Mouse (Mus musculus) MEL (cell line): ENCODE results near the gene Ccdc87. TPM values are rescaled to one million over a fixed set of nuclear protein-coding genes. Genes with fewer than 3 reads are reported as not detected.

Experiments
- DNase-seq: peaks from one replicate; pipeline ENCODE4 v3.0.0; 2011; ENCODE audit warnings: low read depth, low spot score
- H3K27ac ChIP-seq: 2 replicates; pipeline ENCODE4 v1.5.1; 2012; ENCODE audit warnings: low read depth, mild to moderate bottlenecking, control low read depth, low read length, moderate library complexity; ENCODE audit not compliant: control insufficient read depth
- H3K27me3 ChIP-seq, 2 experiments: fragments of 150-350 bp in 1 of 2; sonication (generic) in 1 of 2; 2 replicates each; pipeline ENCODE4 v1.6.1; 2012; ENCODE audit warnings: low read length in 2 of 2, mild to moderate bottlenecking in 2 of 2, improper control_type of control experiment in 1 of 2, moderate library complexity in 1 of 2; ENCODE audit not compliant: insufficient read depth in 2 of 2, control insufficient read depth in 1 of 2
- H3K36me3 ChIP-seq, 2 experiments: 2 replicates each; pipeline ENCODE4 v1.6.1; 2012 to 2014; ENCODE audit warnings: low read length in 2 of 2, improper control_type of control experiment in 1 of 2, inconsistent platforms in 1 of 2, mild to moderate bottlenecking in 1 of 2; ENCODE audit not compliant: insufficient read depth in 2 of 2, control insufficient read depth in 1 of 2
- H3K4me1 ChIP-seq, 2 experiments: fragments of 150-350 bp in 1 of 2; sonication (generic) in 1 of 2; 2 replicates each; pipeline ENCODE4 v1.6.1; 2012; ENCODE audit warnings: low read length in 2 of 2, improper control_type of control experiment in 1 of 2, mild to moderate bottlenecking in 1 of 2; ENCODE audit not compliant: insufficient read depth in 2 of 2, control insufficient read depth in 1 of 2
- H3K4me3 ChIP-seq, 2 experiments: fragments of 150-350 bp in 1 of 2; sonication (generic) in 1 of 2; 2 replicates each; pipeline ENCODE4 v1.5.1; 2012; ENCODE audit warnings: low read depth in 2 of 2, low read length in 2 of 2, mild to moderate bottlenecking in 2 of 2, moderate library complexity in 2 of 2, control low read depth in 1 of 2, improper control_type of control experiment in 1 of 2; ENCODE audit not compliant: control insufficient read depth in 1 of 2, insufficient read depth in 1 of 2
- H3K79me2 ChIP-seq: 2 replicates; pipeline ENCODE4 v1.6.1; 2012; ENCODE audit warnings: mild to moderate bottlenecking, low read length, moderate library complexity; ENCODE audit not compliant: control insufficient read depth, poor library complexity, insufficient read depth
- H3K9ac ChIP-seq: 2 replicates; pipeline ENCODE4 v1.6.1; 2012; ENCODE audit warnings: low read depth, mild to moderate bottlenecking, control low read depth, low read length, moderate library complexity; ENCODE audit not compliant: control insufficient read depth, poor library complexity, severe bottlenecking
- H3K9me3 ChIP-seq: fragments of 150-350 bp; sonication (generic); replicated peaks from 2 replicates; pipeline ENCODE4 v1.6.1; 2012; ENCODE audit warnings: mild to moderate bottlenecking, low read length, improper control_type of control experiment, moderate library complexity; ENCODE audit not compliant: insufficient read depth
- BHLHE40 ChIP-seq: IDR thresholded peaks from 2 replicates; pipeline ENCODE4 v1.6.1; 2012; ENCODE audit warnings: low read depth, mild to moderate bottlenecking, inconsistent platforms, low read length, improper control_type of control experiment, borderline replicate concordance
- CHD2 ChIP-seq: IDR thresholded peaks from 2 replicates; pipeline ENCODE4 v1.6.1; 2011; ENCODE audit warnings: low read length, improper control_type of control experiment
- CTCF ChIP-seq, 3 experiments: IDR thresholded peaks in 2 of 3; conservative IDR thresholded peaks in 1 of 3; 2 replicates each; pipeline ENCODE4 v1.5.1; 2011 to 2012; ENCODE audit warnings: low read length in 3 of 3, low read depth in 2 of 3, mild to moderate bottlenecking in 2 of 3, improper control_type of control experiment in 1 of 3, inconsistent platforms in 1 of 3, mixed read lengths in 1 of 3, moderate library complexity in 1 of 3; ENCODE audit not compliant: control insufficient read depth in 1 of 3, insufficient read depth in 1 of 3, poor library complexity in 1 of 3, severe bottlenecking in 1 of 3
- ETS1 ChIP-seq: IDR thresholded peaks from 2 replicates; pipeline ENCODE4 v1.6.1; 2012; ENCODE audit warnings: low read depth, mild to moderate bottlenecking, inconsistent platforms, low read length, improper control_type of control experiment, moderate library complexity
- GABPA ChIP-seq: IDR thresholded peaks from 2 replicates; pipeline ENCODE4 v1.6.1; 2012; ENCODE audit warnings: low read depth, mild to moderate bottlenecking, inconsistent platforms, low read length, improper control_type of control experiment, moderate library complexity
- JUND ChIP-seq: IDR thresholded peaks from 2 replicates; pipeline ENCODE4 v1.6.1; 2011; ENCODE audit warnings: low read depth, mild to moderate bottlenecking, improper control_type of control experiment, low read length
- KAT2A ChIP-seq: conservative IDR thresholded peaks from 2 replicates; pipeline ENCODE4 v1.6.1; 2012; ENCODE audit warnings: low read depth, low read length, improper control_type of control experiment, inconsistent platforms
- MAFK ChIP-seq: IDR thresholded peaks from 2 replicates; pipeline ENCODE4 v1.6.1; 2011; ENCODE audit warnings: low read depth, mild to moderate bottlenecking, low read length, improper control_type of control experiment, borderline replicate concordance
- MAZ ChIP-seq: IDR thresholded peaks from 2 replicates; pipeline ENCODE4 v1.6.1; 2012; ENCODE audit warnings: low read depth, mild to moderate bottlenecking, inconsistent platforms, low read length, improper control_type of control experiment
- MEF2A ChIP-seq: IDR thresholded peaks from 2 replicates; pipeline ENCODE4 v1.6.1; 2014; ENCODE audit warnings: low read depth, mild to moderate bottlenecking, inconsistent platforms, low read length, improper control_type of control experiment; ENCODE audit not compliant: poor library complexity, insufficient replicate concordance, severe bottlenecking; ENCODE audit errors: extremely low read depth
- MYB ChIP-seq: IDR thresholded peaks from 2 replicates; pipeline ENCODE4 v1.6.1; 2011; ENCODE audit warnings: mild to moderate bottlenecking, low read depth, low read length, improper control_type of control experiment
- MYC ChIP-seq: IDR thresholded peaks from 2 replicates; pipeline ENCODE4 v1.6.1; 2011; ENCODE audit warnings: low read depth, mild to moderate bottlenecking, low read length, improper control_type of control experiment, moderate library complexity
- NELFE ChIP-seq: IDR thresholded peaks from 2 replicates; pipeline ENCODE4 v1.6.1; 2011; ENCODE audit warnings: low read depth, low read length, improper control_type of control experiment
- NRF1 ChIP-seq: IDR thresholded peaks from 2 replicates; pipeline ENCODE4 v1.6.1; 2014; ENCODE audit warnings: low read depth, mild to moderate bottlenecking, inconsistent platforms, low read length, improper control_type of control experiment, moderate library complexity; ENCODE audit not compliant: poor library complexity, insufficient read depth, severe bottlenecking
- POLR2A ChIP-seq, 2 experiments: IDR thresholded peaks; 2 replicates each; pipeline ENCODE4 v1.6.1; 2011 to 2012; ENCODE audit warnings: low read length in 2 of 2, mild to moderate bottlenecking in 2 of 2, control low read depth in 1 of 2, improper control_type of control experiment in 1 of 2, low read depth in 1 of 2, moderate library complexity in 1 of 2; ENCODE audit not compliant: control insufficient read depth in 1 of 2, insufficient read depth in 1 of 2, poor library complexity in 1 of 2
- RAD21 ChIP-seq: IDR thresholded peaks from 2 replicates; pipeline ENCODE4 v1.6.1; 2011; ENCODE audit warnings: mild to moderate bottlenecking, low read depth, low read length, improper control_type of control experiment
- RCOR1 ChIP-seq: IDR thresholded peaks from 2 replicates; pipeline ENCODE4 v1.6.1; 2012; ENCODE audit warnings: low read depth, mild to moderate bottlenecking, inconsistent platforms, low read length, improper control_type of control experiment
- SIN3A ChIP-seq: IDR thresholded peaks from 2 replicates; pipeline ENCODE4 v1.6.1; 2012; ENCODE audit warnings: low read length, improper control_type of control experiment, inconsistent platforms
- TCF12 ChIP-seq: IDR thresholded peaks from 2 replicates; pipeline ENCODE4 v1.6.1; 2014; ENCODE audit warnings: low read depth, mild to moderate bottlenecking, inconsistent platforms, low read length, improper control_type of control experiment, moderate library complexity
- UBTF ChIP-seq: IDR thresholded peaks from 2 replicates; pipeline ENCODE4 v1.6.1; 2012; ENCODE audit warnings: low read depth, mild to moderate bottlenecking, inconsistent platforms, low read length, improper control_type of control experiment, moderate library complexity, borderline replicate concordance; ENCODE audit not compliant: insufficient read depth
- polyA plus RNA-seq, 2 experiments: library from polyadenylated mRNA; stranded (reverse) in 1 of 2; unstranded in 1 of 2; fragments of >175 nt in 1 of 2; fragments of >200 nt in 1 of 2; gene quantifications; 2 replicates each; pipeline versions ENCODE4 v1.2.1 to v1.2.4; 2012; ENCODE audit warnings: low replicate concordance in 2 of 2, low read depth in 1 of 2; ENCODE audit not compliant: insufficient read length in 2 of 2, insufficient read depth in 1 of 2, missing spikeins in 1 of 2
- total RNA-seq: library from RNA; depleted of rRNA; stranded (reverse); fragments of 300-350 nt; gene quantifications from 2 replicates; pipeline ENCODE4 v1.2.3, GENCODE M21; 2012

The Ccdc87 gene
- total and polyA plus RNA-seq, 3 experiments, result 0.04 to 0.06 TPM; not detected in 1

DNA sequence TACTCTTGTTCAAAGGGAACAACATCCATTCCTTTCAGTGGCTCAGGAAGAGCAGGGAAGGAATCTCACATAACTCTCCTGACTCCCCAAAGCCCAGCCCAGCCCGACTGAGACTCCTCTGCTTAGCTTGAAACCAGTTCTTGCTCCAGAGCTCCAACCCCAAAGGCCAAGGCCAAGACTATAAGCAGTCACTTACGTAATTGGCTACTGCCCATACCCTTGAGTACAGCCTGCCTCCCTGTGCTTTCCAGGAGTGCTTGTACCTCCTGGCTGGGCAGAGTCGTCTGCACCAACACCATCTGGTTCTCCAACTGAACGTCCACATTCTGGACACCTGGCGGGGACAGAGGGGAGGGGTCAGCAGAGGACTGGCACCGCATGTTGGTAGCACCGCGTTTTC, 5.2 kb upstream of the Ccdc87 start:
- Histone ChIP-seq H3K27ac (no peak overlapping the region), H3K4me3 (no peak overlapping the region)

DNA sequence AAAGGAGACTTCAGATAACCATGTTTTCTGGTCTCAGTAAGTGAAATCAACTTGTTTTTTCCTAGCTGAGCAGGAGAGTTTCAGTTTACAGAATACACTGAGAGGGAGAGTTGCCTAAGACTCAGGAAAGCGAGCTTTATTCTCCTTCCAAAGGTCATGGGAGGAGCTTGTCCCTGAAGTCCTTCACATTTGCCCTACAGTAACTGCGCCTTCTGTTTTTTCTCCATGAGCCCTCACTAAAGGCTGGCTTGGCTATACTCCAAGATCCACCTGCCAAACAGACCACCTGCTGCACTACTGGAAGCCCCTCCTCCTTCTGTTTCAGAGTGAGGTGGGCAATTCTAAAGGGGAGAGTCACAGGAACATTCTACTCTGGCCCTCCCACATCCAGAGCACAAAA, 3.1 kb upstream of the Ccdc87 start:
- Histone ChIP-seq H3K4me3 (no peak overlapping the region), H3K27ac (no peak overlapping the region)
- DNase-seq, result no peak

More for the DNA sequence above, 5.2 kb upstream of the Ccdc87 start:
- peaks cover 7% of the 10 kb centered on the region for H3K79me2 ChIP-seq
- H3K36me3 ChIP-seq, result no peaks in the 10 kb centered on the region; a peak in 1 of 4 replicates
- DNase-seq, result no peak
- H3K9ac ChIP-seq, result no peak overlapping the region
- no peaks in the 10 kb centered on the region for H3K9me3 ChIP-seq
- no peak for TF ChIP-seq MEF2A
- no peak for TF ChIP-seq SIN3A
- TF ChIP-seq MYB, result no peak
- TF ChIP-seq CHD2, result no peak
- TF ChIP-seq RCOR1, result no peak
- no peak for TF ChIP-seq NRF1
- TF ChIP-seq JUND, result no peak
- no peak for TF ChIP-seq UBTF
- TF ChIP-seq TCF12, result no peak
- no peak for TF ChIP-seq ETS1
- TF ChIP-seq NELFE, result no peak
- no peak for TF ChIP-seq RAD21
- no peak for TF ChIP-seq MYC
- TF ChIP-seq MAZ, result no peak
- no peak for TF ChIP-seq GABPA
- TF ChIP-seq BHLHE40, result no peak
- TF ChIP-seq KAT2A, result no peak
- TF ChIP-seq POLR2A (IDR thresholded peaks at IDR 0.05; ENCODE audit: control insufficient read depth in 1 of 2, insufficient read depth in 1 of 2, low read depth in 1 of 2, low read length in 2 of 2, poor library complexity in 1 of 2), result no peak
- no peak for TF ChIP-seq CTCF (IDR thresholded peaks at IDR 0.05 in 2 of 3, conservative IDR thresholded peaks at IDR 0.05 in 1 of 3; ENCODE audit: control insufficient read depth in 1 of 3, insufficient read depth in 1 of 3, low read depth in 2 of 3, low read length in 3 of 3, poor library complexity in 1 of 3, severe bottlenecking in 1 of 3)
- no peak for TF ChIP-seq MAFK
- no peaks in the 10 kb centered on the region for H3K27me3 ChIP-seq
- H3K4me1 ChIP-seq, result no peaks in the 10 kb centered on the region

More for the DNA sequence above, 3.1 kb upstream of the Ccdc87 start:
- TF ChIP-seq BHLHE40, result no peak
- no peak for TF ChIP-seq TCF12
- Histone ChIP-seq H3K79me2 (peaks cover 8% of the 10 kb centered on the region), H3K36me3 (peaks cover 0 to 5% of the 10 kb centered on the region in 2 experiments; a peak in 3 of 4 replicates), H3K4me1 (peaks cover 9 to 14% of the 10 kb centered on the region in 2 experiments), H3K9me3 (no peaks in the 10 kb centered on the region), H3K27me3 (no peaks in the 10 kb centered on the region), H3K9ac (no peak overlapping the region)
